Mouse (Mus musculus): ENCODE results near the gene Slc44a3. TPM values are rescaled to one million over a fixed set of nuclear protein-coding genes. Genes with fewer than 3 reads are reported as not detected.

Gene Slc44a3
- polyA plus RNA-seq, 1 experiment from 2014 or later, result 1.1 TPM

DNA sequence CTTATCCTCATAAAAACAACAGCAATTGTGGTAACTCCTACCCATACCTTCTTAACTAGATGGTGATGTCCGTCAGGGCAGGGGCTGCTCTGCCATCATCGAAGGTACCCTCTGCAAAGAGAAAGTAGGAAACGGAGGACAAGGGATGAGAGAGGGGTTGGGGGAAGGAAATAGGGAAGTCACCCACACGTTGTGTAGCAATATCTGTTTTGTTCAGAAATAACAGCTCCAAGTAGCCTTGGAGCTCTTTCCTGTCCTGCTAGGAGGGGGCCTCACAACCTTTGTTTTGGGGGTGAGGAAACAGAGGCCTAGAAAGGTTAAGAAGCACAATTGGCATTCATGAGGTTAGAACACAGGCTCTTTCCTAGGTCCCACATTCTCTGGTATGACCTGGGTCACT lies 39.3 kb upstream of the Slc44a3 start:
- Histone ChIP-seq H3K27me3 (ENCODE audit: control insufficient read depth, insufficient read depth, low read length) (no peaks in the 10 kb centered on the region), H3K4me3 (replicated peaks; ENCODE audit: low read length) (no peak overlapping the region), H3K27ac (no peak overlapping the region), H3K36me3 (replicated peaks; ENCODE audit: control insufficient read depth, insufficient read depth) (no peaks in the 10 kb centered on the region), H3K9ac (no peak overlapping the region), H3K4me2 (replicated peaks) (no peak overlapping the region), H3K4me1 (replicated peaks; ENCODE audit: control insufficient read depth, insufficient read depth, low read length) (no peaks in the 10 kb centered on the region), H3K9me3 (ENCODE audit: control insufficient read depth, low read length) (no peaks in the 10 kb centered on the region)
- no peak for ATAC-seq (ENCODE audit: low FRiP score)
- 90% methylated on average over 4 of the region's 4 CpGs for WGBS
- DNase-seq (ENCODE audit: low spot score), result no peak

DNA sequence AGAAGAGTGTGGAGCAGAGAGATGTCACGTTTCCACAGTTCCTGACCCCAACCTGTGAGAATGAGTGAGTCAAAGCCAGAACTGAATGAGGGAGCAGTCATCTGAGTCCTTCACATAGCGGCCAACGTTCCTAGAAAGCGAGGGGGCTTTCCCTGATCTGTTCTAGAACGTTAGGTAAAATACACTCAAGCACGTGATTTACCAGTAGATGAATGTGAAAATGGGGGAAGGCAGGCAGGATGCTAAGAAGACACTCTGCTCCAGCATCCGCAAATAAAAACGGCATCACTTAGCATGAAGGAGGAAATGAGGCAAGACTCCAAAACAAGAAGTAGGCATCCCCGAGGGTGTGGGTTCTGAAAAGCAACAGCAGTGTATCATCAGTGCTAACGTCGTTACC lies 38.4 kb upstream of the Slc44a3 start:
- Histone ChIP-seq H3K9me3 (ENCODE audit: control insufficient read depth, low read length) (no peaks in the 10 kb centered on the region), H3K27ac (no peak overlapping the region), H3K36me3 (replicated peaks; ENCODE audit: control insufficient read depth, insufficient read depth) (no peaks in the 10 kb centered on the region), H3K4me3 (replicated peaks; ENCODE audit: low read length) (no peak overlapping the region), H3K27me3 (ENCODE audit: control insufficient read depth, insufficient read depth, low read length) (no peaks in the 10 kb centered on the region), H3K9ac (no peak overlapping the region), H3K4me1 (replicated peaks; ENCODE audit: control insufficient read depth, insufficient read depth, low read length) (no peaks in the 10 kb centered on the region), H3K4me2 (replicated peaks) (no peak overlapping the region)
- WGBS, result 84% methylated on average over 11 of the region's 11 CpGs
- no peak for ATAC-seq (ENCODE audit: low FRiP score)
- DNase-seq (ENCODE audit: low spot score), result no peak

DNA sequence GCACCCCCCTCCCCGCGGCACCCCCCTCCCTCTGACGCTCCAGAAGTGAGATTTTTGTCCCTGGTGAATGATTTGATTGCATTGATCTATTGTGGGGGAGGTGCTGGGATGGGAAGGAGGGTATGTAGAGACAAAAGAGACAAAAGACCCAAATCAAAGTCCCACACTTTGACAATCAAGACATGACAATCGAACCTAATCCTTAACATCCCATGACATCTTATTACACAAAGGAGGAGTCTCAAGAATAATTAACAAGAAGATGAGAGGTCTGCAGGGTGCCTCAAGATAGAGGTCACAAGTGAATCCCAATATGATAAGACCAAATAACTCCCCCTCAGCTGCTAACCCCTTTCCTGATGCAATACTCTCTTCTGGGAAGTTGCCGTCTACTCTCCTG lies 37.6 kb upstream of the Slc44a3 start:
- H3K4me1 ChIP-seq (replicated peaks; ENCODE audit: control insufficient read depth, insufficient read depth, low read length), result no peaks in the 10 kb centered on the region
- WGBS, result 39% methylated on average over 5 of the region's 5 CpGs

DNA sequence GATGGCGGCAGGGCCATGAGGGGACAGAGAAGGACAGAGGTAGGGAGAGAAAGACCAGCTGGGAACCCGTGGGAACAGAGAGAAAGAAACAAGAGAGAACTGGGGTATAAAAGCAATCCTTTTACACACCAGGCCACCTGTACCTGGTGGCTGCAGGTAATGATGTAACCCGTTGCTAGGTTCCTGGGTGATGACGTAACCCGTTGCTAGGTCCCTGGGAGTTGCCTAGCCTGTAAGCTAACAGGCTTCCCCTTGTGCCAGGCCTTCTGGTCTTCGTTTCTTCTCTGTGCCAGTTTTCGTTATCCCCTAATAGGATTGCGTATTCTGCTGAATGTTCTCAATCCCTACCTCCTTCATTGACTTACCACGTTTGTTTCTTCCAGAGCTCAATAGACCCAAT lies 36.8 kb upstream of the Slc44a3 start:
- WGBS, result 90% methylated on average over 9 of the region's 9 CpGs
- ATAC-seq (ENCODE audit: low FRiP score), result no peak

More for the DNA sequence above, 37.6 kb upstream of the Slc44a3 start:
- no peaks in the 10 kb centered on the region for H3K36me3 ChIP-seq (replicated peaks; ENCODE audit: control insufficient read depth, insufficient read depth)
- no peak overlapping the region for H3K4me2 ChIP-seq (replicated peaks)
- ATAC-seq (ENCODE audit: low FRiP score), result no peak
- H3K9me3 ChIP-seq (ENCODE audit: control insufficient read depth, low read length), result no peaks in the 10 kb centered on the region
- no peaks in the 10 kb centered on the region for H3K27me3 ChIP-seq (ENCODE audit: control insufficient read depth, insufficient read depth, low read length)
- H3K4me3 ChIP-seq (replicated peaks; ENCODE audit: low read length), result no peak overlapping the region
- H3K9ac ChIP-seq, result no peak overlapping the region
- no peak overlapping the region for H3K27ac ChIP-seq
- DNase-seq (ENCODE audit: low spot score), result no peak

DNA sequence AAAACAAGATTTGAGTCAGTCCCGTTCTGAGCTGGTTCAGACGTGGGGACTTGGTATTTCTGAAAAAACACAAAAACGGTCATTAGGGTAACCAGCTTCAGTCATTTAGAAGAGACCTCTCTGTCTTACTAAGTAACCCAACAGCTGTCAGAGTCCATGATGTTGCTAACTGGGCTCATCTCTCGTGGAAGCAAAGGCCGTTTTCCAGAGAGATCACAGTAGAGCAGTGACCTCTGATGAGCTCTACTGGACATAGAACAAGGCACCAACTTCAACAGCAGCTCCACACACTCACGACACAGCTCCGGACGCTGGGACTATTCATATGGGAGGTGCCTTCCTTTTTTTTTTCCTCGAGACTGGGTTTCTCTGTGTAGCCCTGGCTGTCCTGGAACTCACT lies 35.7 kb upstream of the Slc44a3 start:
- Histone ChIP-seq H3K36me3 (replicated peaks; ENCODE audit: control insufficient read depth, insufficient read depth) (no peaks in the 10 kb centered on the region), H3K27ac (no peak overlapping the region), H3K9me3 (ENCODE audit: control insufficient read depth, low read length) (no peaks in the 10 kb centered on the region), H3K27me3 (ENCODE audit: control insufficient read depth, insufficient read depth, low read length) (no peaks in the 10 kb centered on the region), H3K9ac (no peak overlapping the region), H3K4me3 (replicated peaks; ENCODE audit: low read length) (no peak overlapping the region), H3K4me2 (replicated peaks) (no peak overlapping the region), H3K4me1 (replicated peaks; ENCODE audit: control insufficient read depth, insufficient read depth, low read length) (no peaks in the 10 kb centered on the region)
- WGBS, result 90% methylated on average over 9 of the region's 9 CpGs
- ATAC-seq (ENCODE audit: low FRiP score) (no peak), DNase-seq (ENCODE audit: low spot score) (no peak)

More for the DNA sequence above, 36.8 kb upstream of the Slc44a3 start:
- no peaks in the 10 kb centered on the region for H3K36me3 ChIP-seq (replicated peaks; ENCODE audit: control insufficient read depth, insufficient read depth)
- DNase-seq (ENCODE audit: low spot score), result no peak
- no peak overlapping the region for H3K4me3 ChIP-seq (replicated peaks; ENCODE audit: low read length)
- no peaks in the 10 kb centered on the region for H3K4me1 ChIP-seq (replicated peaks; ENCODE audit: control insufficient read depth, insufficient read depth, low read length)
- no peak overlapping the region for H3K9ac ChIP-seq
- no peaks in the 10 kb centered on the region for H3K27me3 ChIP-seq (ENCODE audit: control insufficient read depth, insufficient read depth, low read length)
- H3K4me2 ChIP-seq (replicated peaks), result no peak overlapping the region
- no peak overlapping the region for H3K27ac ChIP-seq
- H3K9me3 ChIP-seq (ENCODE audit: control insufficient read depth, low read length), result no peaks in the 10 kb centered on the region

DNA sequence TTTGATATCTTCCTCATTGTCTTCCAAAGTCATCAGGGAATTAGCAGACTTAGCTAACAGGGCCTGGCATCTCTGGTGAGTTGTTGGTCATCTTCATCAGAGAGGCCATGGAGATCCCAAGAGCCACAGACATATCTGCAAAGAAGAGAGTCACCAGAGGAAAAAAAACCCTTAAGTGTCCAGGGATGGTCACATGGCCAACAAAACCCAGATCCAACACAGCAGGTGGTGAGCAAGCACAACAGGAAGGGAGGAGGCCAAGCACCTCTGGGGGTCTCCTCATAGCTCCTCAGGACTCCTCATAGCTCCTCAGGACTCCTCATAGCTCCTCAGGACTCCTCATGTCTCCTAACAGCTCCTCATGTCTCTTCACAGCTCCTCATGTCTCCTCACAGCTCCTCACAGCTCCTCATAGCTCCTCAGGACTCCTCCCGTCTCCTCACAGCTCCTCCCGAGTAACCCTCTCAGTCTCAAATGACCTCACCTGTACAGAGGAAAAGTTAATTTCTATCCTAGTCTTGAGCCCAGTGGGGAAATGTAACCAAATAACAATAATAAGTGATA lies 35.2 kb upstream of the Slc44a3 start:
- H3K4me3 ChIP-seq (replicated peaks; ENCODE audit: low read length), result no peak overlapping the region
- no peaks in the 10 kb centered on the region for H3K4me1 ChIP-seq (replicated peaks; ENCODE audit: control insufficient read depth, insufficient read depth, low read length)
- DNase-seq (ENCODE audit: low spot score) (no peak), ATAC-seq (ENCODE audit: low FRiP score) (no peak)
- no peaks in the 10 kb centered on the region for H3K27me3 ChIP-seq (ENCODE audit: control insufficient read depth, insufficient read depth, low read length)
- no peak overlapping the region for H3K9ac ChIP-seq
- H3K36me3 ChIP-seq (replicated peaks; ENCODE audit: control insufficient read depth, insufficient read depth), result no peaks in the 10 kb centered on the region
- WGBS, result 87% methylated on average over 2 of the region's 2 CpGs
- H3K27ac ChIP-seq, result no peak overlapping the region
- H3K9me3 ChIP-seq (ENCODE audit: control insufficient read depth, low read length), result no peaks in the 10 kb centered on the region
- H3K4me2 ChIP-seq (replicated peaks), result no peak overlapping the region

DNA sequence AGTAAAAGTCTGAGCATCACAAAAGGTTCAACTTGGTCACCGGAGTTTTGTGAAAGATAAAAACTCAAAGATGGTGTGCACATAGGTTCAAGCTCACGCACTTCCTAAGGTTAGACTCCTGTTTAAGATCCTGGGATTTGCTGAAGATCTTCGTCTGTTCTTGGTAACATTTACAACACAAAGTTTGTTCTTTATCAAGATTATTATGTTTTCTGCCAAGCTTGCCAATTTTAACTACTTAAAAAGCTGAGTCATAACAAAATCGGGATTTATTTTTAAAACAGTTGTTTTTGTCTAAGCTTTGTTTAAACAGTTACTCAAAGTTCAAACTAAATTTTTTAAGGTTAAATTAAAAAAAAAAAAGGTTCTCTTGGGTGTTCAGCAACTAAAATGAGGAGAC lies 34.7 kb upstream of the Slc44a3 start:
- H3K9me3 ChIP-seq (ENCODE audit: control insufficient read depth, low read length), result no peaks in the 10 kb centered on the region
- 91% methylated on average over 4 of the region's 4 CpGs for WGBS
- H3K4me1 ChIP-seq (replicated peaks; ENCODE audit: control insufficient read depth, insufficient read depth, low read length), result no peaks in the 10 kb centered on the region
- H3K27me3 ChIP-seq (ENCODE audit: control insufficient read depth, insufficient read depth, low read length), result no peaks in the 10 kb centered on the region
- no peak for DNase-seq (ENCODE audit: low spot score)
- no peak overlapping the region for H3K9ac ChIP-seq
- ATAC-seq (ENCODE audit: low FRiP score), result no peak
- no peak overlapping the region for H3K4me2 ChIP-seq (replicated peaks)
- no peaks in the 10 kb centered on the region for H3K36me3 ChIP-seq (replicated peaks; ENCODE audit: control insufficient read depth, insufficient read depth)
- H3K27ac ChIP-seq, result no peak overlapping the region
- H3K4me3 ChIP-seq (replicated peaks; ENCODE audit: low read length), result no peak overlapping the region

DNA sequence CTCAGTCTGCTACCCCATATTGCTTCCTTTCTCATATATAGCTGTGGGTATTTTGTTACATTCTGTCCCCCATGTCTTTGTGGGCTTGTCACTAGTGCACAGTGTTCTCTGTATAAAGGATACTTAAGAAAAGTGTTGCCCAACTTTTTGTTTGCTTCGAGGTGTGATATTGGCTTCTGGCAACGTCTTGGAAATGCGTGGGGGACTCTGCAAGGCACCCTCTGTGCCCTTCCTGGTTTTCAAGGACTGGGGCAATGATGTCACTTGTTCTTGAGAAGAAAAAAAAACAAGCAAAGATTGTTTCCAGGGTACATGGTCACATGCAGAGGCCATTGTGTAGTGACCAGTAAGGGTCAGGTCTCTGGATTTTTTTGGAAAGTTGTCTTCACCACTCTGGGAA lies 29.6 kb upstream of the Slc44a3 start:
- H3K27me3 ChIP-seq (ENCODE audit: control insufficient read depth, insufficient read depth, low read length), result no peaks in the 10 kb centered on the region
- no peak overlapping the region for H3K27ac ChIP-seq
- no peaks in the 10 kb centered on the region for H3K36me3 ChIP-seq (replicated peaks; ENCODE audit: control insufficient read depth, insufficient read depth)
- ATAC-seq (ENCODE audit: low FRiP score), result no peak
- H3K4me2 ChIP-seq (replicated peaks), result no peak overlapping the region
- no peak for DNase-seq (ENCODE audit: low spot score)
- H3K9ac ChIP-seq, result no peak overlapping the region
- H3K4me1 ChIP-seq (replicated peaks; ENCODE audit: control insufficient read depth, insufficient read depth, low read length), result no peaks in the 10 kb centered on the region
- no peak overlapping the region for H3K4me3 ChIP-seq (replicated peaks; ENCODE audit: low read length)
- 86% methylated on average over 3 of the region's 3 CpGs for WGBS
- no peaks in the 10 kb centered on the region for H3K9me3 ChIP-seq (ENCODE audit: control insufficient read depth, low read length)

DNA sequence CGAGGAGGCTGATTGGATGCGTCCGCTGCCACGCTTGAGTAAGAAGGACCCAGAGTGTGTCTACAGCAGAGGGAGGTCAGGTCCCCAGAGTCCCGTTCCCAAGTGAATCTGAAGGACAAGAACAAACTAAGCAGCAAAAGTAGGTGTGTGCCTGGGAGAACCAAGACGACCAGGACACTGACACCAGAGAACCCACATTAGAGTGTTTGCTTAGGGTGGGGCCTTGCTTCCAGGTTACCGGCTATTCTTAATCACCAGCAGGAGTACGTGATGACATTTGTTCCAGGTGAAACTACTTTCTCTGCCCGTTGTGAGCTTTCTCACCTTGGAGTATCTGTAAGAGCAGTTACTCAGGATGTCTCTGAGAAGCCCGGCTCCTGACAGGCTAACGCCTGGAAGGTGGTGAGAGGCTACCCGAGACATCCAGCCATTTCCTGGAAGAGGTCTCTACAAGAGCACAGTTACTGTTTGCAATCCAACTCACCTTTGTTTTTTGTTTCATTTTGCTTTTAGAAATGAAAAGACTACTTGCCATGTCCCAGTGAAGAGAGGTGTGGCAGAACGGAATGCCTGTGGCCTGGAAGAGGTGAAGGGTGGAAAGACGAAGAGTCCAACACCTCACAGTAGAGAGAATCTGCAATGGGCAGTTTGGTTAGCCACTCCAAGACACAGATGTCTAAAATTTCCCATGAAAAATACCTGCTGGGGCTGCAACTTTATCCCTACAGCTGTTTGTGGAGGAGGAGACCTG lies 28.1 kb upstream of the Slc44a3 start:
- no peak overlapping the region for H3K4me3 ChIP-seq (replicated peaks; ENCODE audit: low read length)
- no peaks in the 10 kb centered on the region for H3K27me3 ChIP-seq (ENCODE audit: control insufficient read depth, insufficient read depth, low read length)
- no peak overlapping the region for H3K27ac ChIP-seq
- no peak for ATAC-seq (ENCODE audit: low FRiP score)
- no peaks in the 10 kb centered on the region for H3K9me3 ChIP-seq (ENCODE audit: control insufficient read depth, low read length)
- no peak for DNase-seq (ENCODE audit: low spot score)
- WGBS, result 87% methylated on average over 14 of the region's 14 CpGs
- H3K4me2 ChIP-seq (replicated peaks), result no peak overlapping the region
- no peak overlapping the region for H3K9ac ChIP-seq
- no peaks in the 10 kb centered on the region for H3K36me3 ChIP-seq (replicated peaks; ENCODE audit: control insufficient read depth, insufficient read depth)
- no peaks in the 10 kb centered on the region for H3K4me1 ChIP-seq (replicated peaks; ENCODE audit: control insufficient read depth, insufficient read depth, low read length)
